Mouse (Mus musculus) liver, embryonic 12.5 days (tissue): ENCODE data around the gene Shisal1. TPM values are rescaled to one million over a fixed set of nuclear protein-coding genes. Genes with fewer than 3 reads are reported as not detected.

Experiments used
- ATAC-seq: fragments of 200-750 bp; cut with Nextera tagmentation; 2 replicates; pipeline ENCODE4 v1.8.0; 2017; ENCODE audit warnings: moderate number of reproducible peaks, mild to moderate bottlenecking, moderate library complexity
- H3K27ac ChIP-seq: fragments of 300-500 bp; sonication (generic); 2 replicates; pipeline ENCODE4 v1.5.1; 2016; ENCODE audit warnings: mild to moderate bottlenecking
- H3K27me3 ChIP-seq: fragments of 300-500 bp; sonication (generic); replicated peaks from 2 replicates; pipeline ENCODE4 v1.6.1; 2016; ENCODE audit warnings: mild to moderate bottlenecking, moderate library complexity
- H3K36me3 ChIP-seq: fragments of 300-500 bp; sonication (generic); 2 replicates; pipeline ENCODE4 v1.6.1; 2016; ENCODE audit warnings: mild to moderate bottlenecking, moderate library complexity
- H3K4me1 ChIP-seq: fragments of 300-500 bp; sonication (generic); 2 replicates; pipeline ENCODE4 v1.6.1; 2016
- H3K4me2 ChIP-seq: fragments of 300-500 bp; sonication (generic); 2 replicates; pipeline ENCODE4 v1.6.1; 2016; ENCODE audit warnings: mild to moderate bottlenecking, moderate library complexity
- H3K4me3 ChIP-seq: fragments of 300-500 bp; sonication (generic); 2 replicates; pipeline ENCODE4 v1.5.1; 2016; ENCODE audit warnings: mild to moderate bottlenecking, moderate library complexity
- H3K9ac ChIP-seq: fragments of 300-500 bp; sonication (generic); 2 replicates; pipeline ENCODE4 v1.6.1; 2016; ENCODE audit warnings: mild to moderate bottlenecking, moderate library complexity
- H3K9me3 ChIP-seq: fragments of 300-500 bp; sonication (generic); replicated peaks from 2 replicates; pipeline ENCODE4 v1.6.1; 2016; ENCODE audit warnings: mild to moderate bottlenecking, moderate library complexity
- WGBS: fragments of 180-500 bp; shearing (Covaris S2); methylation state at CpG from one replicate; pipeline ENCODE4 v1.1.7; 2016; ENCODE audit not compliant: insufficient replicate concordance; 5-methylcytosine and 5-hydroxymethylcytosine counted together
- polyA plus RNA-seq: library from polyadenylated mRNA; unstranded; fragments of >200 nt; fragmentation: Nextera tagmentation; extraction: Ambion mirVana; gene quantifications from 2 replicates; pipeline ENCODE4 v1.2.1, GENCODE M21; 2016

Shisal1 gene
- polyA plus RNA-seq, 1 experiment from 2014 or later = 0.14 TPM

DNA sequence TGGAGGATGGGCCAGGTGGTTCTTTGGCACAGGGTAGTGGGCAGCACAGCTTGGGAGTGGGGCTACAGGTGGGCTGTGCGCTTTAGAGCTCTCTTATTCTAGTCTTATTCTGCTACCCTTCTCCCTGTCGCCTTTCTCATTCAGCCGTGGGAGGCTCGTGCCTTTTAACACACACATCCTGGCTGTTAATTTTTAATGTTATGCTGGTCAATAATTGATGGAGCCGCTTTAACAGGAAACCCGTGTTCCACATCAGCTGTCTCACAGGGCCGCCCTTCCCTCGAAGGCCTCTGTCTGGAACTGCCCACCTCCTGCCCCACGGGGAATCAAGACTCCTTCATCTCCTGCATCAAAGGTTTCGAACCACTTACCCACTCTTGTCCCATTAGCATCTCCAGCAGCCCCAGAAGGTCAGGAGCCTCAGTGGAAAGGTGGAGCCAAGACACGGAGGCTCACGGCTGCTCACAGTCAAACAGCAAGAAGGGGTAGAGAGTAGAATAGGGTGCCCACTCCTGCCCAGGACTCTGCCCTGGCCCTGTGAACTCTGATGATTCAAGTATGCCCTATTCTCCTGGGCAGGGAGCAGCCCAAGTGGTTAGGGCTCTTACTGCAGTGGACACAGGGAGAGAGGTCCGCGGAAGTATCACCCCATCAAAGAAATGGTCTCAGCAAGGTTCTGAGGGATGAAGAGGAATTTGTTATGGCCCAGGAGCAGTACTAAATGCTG, 51.4 kb downstream of the Shisal1 start:
- H3K4me3 ChIP-seq = no peak overlapping the region
- WGBS = 65% methylated on average over 14 of the region's 14 CpGs
- no peak overlapping the region for H3K9ac ChIP-seq
- no peaks in the 10 kb centered on the region for H3K36me3 ChIP-seq
- no peaks in the 10 kb centered on the region for H3K4me1 ChIP-seq
- no peak overlapping the region for H3K27ac ChIP-seq
- H3K27me3 ChIP-seq = peaks cover 11% of the 10 kb centered on the region; the same call in 1 of the 2 replicates
- H3K4me2 ChIP-seq = no peak overlapping the region
- no peaks in the 10 kb centered on the region for H3K9me3 ChIP-seq
- no peak for ATAC-seq

DNA sequence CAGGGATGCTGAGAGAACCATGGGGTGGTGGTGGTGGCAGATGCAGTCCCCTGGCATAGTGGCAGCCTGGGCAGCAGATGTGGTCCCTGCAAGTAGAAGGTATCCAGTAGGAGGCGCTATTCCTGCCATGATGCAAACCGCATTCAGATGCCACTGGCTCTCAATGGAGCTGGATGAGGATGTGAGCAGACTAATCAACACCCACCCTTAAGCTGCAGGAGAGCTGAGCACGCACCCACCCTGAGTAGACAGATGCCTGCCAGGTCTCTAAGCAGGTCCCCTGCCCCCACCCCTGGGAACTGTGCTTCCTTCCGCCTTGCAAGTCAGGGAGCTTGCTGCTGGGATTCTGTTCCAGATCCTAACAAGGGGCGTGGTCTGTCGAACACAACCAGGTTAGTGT, 53.6 kb downstream of the Shisal1 start:
- H3K27ac ChIP-seq = no peak overlapping the region
- H3K9ac ChIP-seq = no peak overlapping the region
- no peak overlapping the region for H3K4me3 ChIP-seq
- no peaks in the 10 kb centered on the region for H3K36me3 ChIP-seq
- WGBS = 20% methylated on average over 6 of the region's 6 CpGs
- no peak; the same call in 1 of the 2 replicates for ATAC-seq
- no peak overlapping the region for H3K4me2 ChIP-seq
- no peaks in the 10 kb centered on the region for H3K9me3 ChIP-seq
- no peaks in the 10 kb centered on the region for H3K27me3 ChIP-seq
- H3K4me1 ChIP-seq = no peaks in the 10 kb centered on the region

DNA sequence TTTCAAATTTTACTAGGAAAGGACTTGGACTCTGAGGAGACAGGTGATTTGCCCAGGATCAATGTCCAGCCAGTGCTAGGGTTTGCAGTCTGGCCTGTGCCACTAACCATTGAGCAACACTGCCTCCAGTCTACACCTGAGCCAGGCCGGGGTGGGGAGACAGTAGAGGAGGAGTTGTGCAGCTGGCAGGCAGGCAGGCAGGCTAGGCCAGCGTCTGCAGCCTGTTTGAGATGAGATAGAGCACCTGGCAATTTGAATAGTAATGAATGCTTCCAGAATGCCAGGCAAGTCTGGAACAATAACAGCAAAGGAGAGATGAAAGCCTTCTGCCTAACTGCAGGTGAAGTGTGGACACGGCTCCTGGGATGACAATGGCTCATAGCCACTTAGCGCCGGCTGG, 54.1 kb downstream of the Shisal1 start:
- Histone ChIP-seq H3K4me2 (no peak overlapping the region), H3K36me3 (no peaks in the 10 kb centered on the region), H3K9ac (no peak overlapping the region), H3K4me1 (no peaks in the 10 kb centered on the region), H3K9me3 (0 out of 2 replicates have a peak, but pooled peaks cover 1% of the 10 kb centered on the region), H3K27ac (no peak overlapping the region), H3K27me3 (no peaks in the 10 kb centered on the region), H3K4me3 (no peak overlapping the region)
- ATAC-seq = no peak
- 65% methylated on average over 5 of the region's 5 CpGs for WGBS

DNA sequence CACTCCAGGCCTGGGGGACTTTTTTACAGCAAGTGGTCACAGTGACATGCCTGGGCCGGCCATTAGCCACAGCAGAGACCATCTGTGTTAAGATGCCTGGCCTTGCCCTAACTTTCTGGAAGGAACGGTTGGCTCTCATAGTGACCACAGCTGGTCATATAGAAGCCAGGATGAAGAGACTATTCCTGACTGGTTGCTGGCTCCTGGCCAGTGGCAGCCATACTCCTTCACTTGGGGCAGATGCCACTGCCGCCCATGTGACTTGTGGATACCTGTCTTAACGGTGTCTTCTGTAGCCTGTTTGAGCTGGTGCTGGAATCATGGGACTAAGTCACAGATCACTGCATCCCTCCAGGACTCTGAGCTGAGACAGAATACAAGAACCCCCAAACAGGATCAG, 54.8 kb downstream of the Shisal1 start:
- no peak for ATAC-seq
- H3K9ac ChIP-seq = no peak overlapping the region
- H3K27ac ChIP-seq = no peak overlapping the region
- no peak overlapping the region for H3K4me2 ChIP-seq
- no peaks in the 10 kb centered on the region for H3K4me1 ChIP-seq
- 71% methylated on average over 4 of the region's 4 CpGs for WGBS
- H3K36me3 ChIP-seq = no peaks in the 10 kb centered on the region
- no peaks in the 10 kb centered on the region for H3K27me3 ChIP-seq
- H3K9me3 ChIP-seq = 0 out of 2 replicates have a peak, but pooled peaks cover 3% of the 10 kb centered on the region
- H3K4me3 ChIP-seq = no peak overlapping the region

DNA sequence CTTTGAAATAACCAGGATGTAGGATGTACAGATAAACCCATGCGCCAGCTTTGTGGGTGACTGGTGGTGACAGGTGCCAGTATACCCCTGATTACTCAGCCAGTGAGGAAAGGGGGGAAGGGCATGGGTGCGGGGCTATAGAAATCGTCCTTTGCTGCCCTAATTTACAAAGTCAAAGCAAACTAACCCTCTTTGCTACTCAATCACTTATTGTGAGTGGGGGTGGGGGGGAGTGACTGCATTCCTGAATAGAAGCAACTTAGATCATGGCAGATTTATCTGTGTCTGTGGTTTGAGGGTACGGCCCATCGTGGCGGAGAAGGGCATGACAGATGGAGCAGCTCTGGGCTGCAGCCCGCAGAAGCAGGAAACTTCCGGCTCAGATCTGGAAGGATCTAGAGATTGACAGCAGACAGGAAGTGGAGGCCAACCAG, 58.2 kb downstream of the Shisal1 start:
- no peak for ATAC-seq
- H3K4me3 ChIP-seq = no peak overlapping the region
- 26% methylated on average over 8 of the region's 8 CpGs for WGBS
- no peaks in the 10 kb centered on the region for H3K36me3 ChIP-seq
- no peaks in the 10 kb centered on the region for H3K27me3 ChIP-seq
- no peak overlapping the region for H3K9ac ChIP-seq
- H3K4me1 ChIP-seq = no peaks in the 10 kb centered on the region
- no peak overlapping the region for H3K4me2 ChIP-seq
- H3K27ac ChIP-seq = no peak overlapping the region
- H3K9me3 ChIP-seq = 0 out of 2 replicates have a peak, but pooled peaks cover 3% of the 10 kb centered on the region

GRCm38 (mm10) chr15:84385995-84386565, 60.8 kb downstream of the Shisal1 start:
- H3K27ac ChIP-seq = no peak overlapping the region
- 0 out of 2 replicates have a peak, but pooled peaks cover 3% of the 10 kb centered on the region for H3K9me3 ChIP-seq
- no peaks in the 10 kb centered on the region for H3K4me1 ChIP-seq
- H3K4me3 ChIP-seq = no peak overlapping the region
- no peaks in the 10 kb centered on the region for H3K36me3 ChIP-seq
- no peaks in the 10 kb centered on the region for H3K27me3 ChIP-seq
- whole genome bisulfite sequencing = 72% methylated on average over 8 of the region's 8 CpGs
- no peak overlapping the region for H3K4me2 ChIP-seq
- H3K9ac ChIP-seq = no peak overlapping the region
- no peak for ATAC-seq

GRCm38 (mm10) chr15:84384066-84384465, 62.8 kb downstream of the Shisal1 start:
- Histone ChIP-seq H3K36me3 (no peaks in the 10 kb centered on the region), H3K4me1 (0 out of 2 replicates have a peak, but pooled peaks cover 2% of the 10 kb centered on the region), H3K4me3 (no peak overlapping the region), H3K27me3 (no peaks in the 10 kb centered on the region), H3K9ac (no peak overlapping the region), H3K4me2 (no peak overlapping the region), H3K27ac (no peak overlapping the region), H3K9me3 (0 out of 2 replicates have a peak, but pooled peaks cover 3% of the 10 kb centered on the region)
- WGBS = 58% methylated on average over 9 of the region's 9 CpGs
- ATAC-seq = no peak

GRCm38 (mm10) chr15:84380181-84380580, 66.7 kb downstream of the Shisal1 start:
- no peaks in the 10 kb centered on the region for H3K36me3 ChIP-seq
- H3K27me3 ChIP-seq = no peaks in the 10 kb centered on the region
- 0 out of 2 replicates have a peak, but pooled peaks cover 2% of the 10 kb centered on the region for H3K4me1 ChIP-seq
- H3K4me2 ChIP-seq = no peak overlapping the region
- H3K9ac ChIP-seq = no peak overlapping the region
- ATAC-seq = no peak
- H3K4me3 ChIP-seq = no peak overlapping the region
- peaks cover 4% of the 10 kb centered on the region for H3K9me3 ChIP-seq
- H3K27ac ChIP-seq = no peak overlapping the region
- WGBS = 51% methylated on average over 10 of the region's 10 CpGs

- H3K9ac ChIP-seq = no peak overlapping the region
- H3K4me3 ChIP-seq = no peak overlapping the region
- 73% methylated on average over 9 of the region's 9 CpGs for WGBS
- H3K9me3 ChIP-seq = peaks cover 12% of the 10 kb centered on the region
- no peaks in the 10 kb centered on the region for H3K27me3 ChIP-seq
- H3K36me3 ChIP-seq = no peaks in the 10 kb centered on the region
- no peak for ATAC-seq
- H3K4me2 ChIP-seq = no peak overlapping the region
- H3K4me1 ChIP-seq = 0 out of 2 replicates have a peak, but pooled peaks cover 2% of the 10 kb centered on the region
- H3K27ac ChIP-seq = no peak overlapping the region
Measured at GRCm38 (mm10) chr15:84378734-84379133, 68.2 kb downstream of the Shisal1 start.

DNA sequence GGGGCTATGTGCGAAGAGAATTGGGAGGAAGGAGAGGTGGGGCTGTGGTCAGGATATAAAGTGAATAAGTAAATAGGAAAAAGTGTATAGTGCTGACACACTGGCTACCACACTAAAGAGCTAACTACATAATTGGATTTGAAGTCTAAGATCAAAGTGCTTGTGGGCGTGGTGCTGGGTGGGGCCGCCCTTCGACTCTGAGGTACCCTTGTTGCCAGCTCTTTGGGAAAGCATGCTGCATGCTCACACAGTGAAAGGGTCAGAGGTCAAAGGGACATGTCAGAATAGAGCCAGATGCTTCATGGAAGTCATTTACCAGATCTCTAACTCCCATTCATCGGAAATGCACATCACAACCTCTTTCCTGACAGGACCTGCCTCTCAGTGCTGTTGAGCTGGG, 74.1 kb downstream of the Shisal1 start:
- no peak overlapping the region for H3K4me2 ChIP-seq
- H3K4me1 ChIP-seq = no peaks in the 10 kb centered on the region
- H3K27me3 ChIP-seq = no peaks in the 10 kb centered on the region
- H3K9me3 ChIP-seq = peaks cover 12% of the 10 kb centered on the region
- no peak overlapping the region for H3K27ac ChIP-seq
- WGBS = 50% methylated on average over 5 of the region's 5 CpGs
- ATAC-seq = no peak
- no peaks in the 10 kb centered on the region for H3K36me3 ChIP-seq
- H3K9ac ChIP-seq = no peak overlapping the region
- no peak overlapping the region for H3K4me3 ChIP-seq

- Histone ChIP-seq H3K36me3 (no peaks in the 10 kb centered on the region), H3K9me3 (0 out of 2 replicates have a peak, but pooled peaks cover 4% of the 10 kb centered on the region), H3K27me3 (no peaks in the 10 kb centered on the region), H3K9ac (no peak overlapping the region), H3K4me2 (no peak overlapping the region), H3K27ac (no peak overlapping the region), H3K4me3 (no peak overlapping the region), H3K4me1 (no peaks in the 10 kb centered on the region)
- 55% methylated on average over 8 of the region's 8 CpGs for WGBS
- no peak for ATAC-seq
Measured at GRCm38 (mm10) chr15:84367402-84367801, 79.5 kb downstream of the Shisal1 start.

DNA sequence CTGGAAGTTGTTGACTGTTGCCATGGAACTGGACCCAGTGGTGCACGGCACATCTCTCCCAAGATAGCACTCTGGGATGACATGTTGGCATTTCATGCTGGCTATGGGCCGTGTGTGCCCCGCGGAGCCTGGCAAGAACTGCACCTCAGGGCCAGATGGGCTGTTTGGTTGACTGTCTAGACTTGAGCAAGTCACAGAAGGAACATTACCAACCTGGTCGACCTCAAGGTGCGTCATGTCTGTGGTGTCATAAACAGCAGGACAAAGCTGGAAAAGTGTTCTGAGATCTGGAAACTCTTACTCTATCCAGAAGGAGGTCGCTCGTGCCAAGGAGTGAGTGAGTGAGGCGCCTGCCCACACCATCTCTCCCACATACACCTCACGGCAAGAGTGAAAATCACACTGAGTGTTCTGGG, 80.3 kb downstream of the Shisal1 start:
- no peaks in the 10 kb centered on the region for H3K27me3 ChIP-seq
- WGBS = 76% methylated on average over 10 of the region's 10 CpGs

More for the DNA sequence above, 80.3 kb downstream of the Shisal1 start:
- Histone ChIP-seq H3K4me3 (no peak overlapping the region), H3K4me2 (no peak overlapping the region), H3K27ac (no peak overlapping the region), H3K9me3 (0 out of 2 replicates have a peak, but pooled peaks cover 5% of the 10 kb centered on the region), H3K4me1 (no peaks in the 10 kb centered on the region), H3K36me3 (no peaks in the 10 kb centered on the region), H3K9ac (no peak overlapping the region)
- no peak for ATAC-seq
